Comparison of ENCODE assay signal across 8 mouse cellular contexts in the genomic region with DNA sequence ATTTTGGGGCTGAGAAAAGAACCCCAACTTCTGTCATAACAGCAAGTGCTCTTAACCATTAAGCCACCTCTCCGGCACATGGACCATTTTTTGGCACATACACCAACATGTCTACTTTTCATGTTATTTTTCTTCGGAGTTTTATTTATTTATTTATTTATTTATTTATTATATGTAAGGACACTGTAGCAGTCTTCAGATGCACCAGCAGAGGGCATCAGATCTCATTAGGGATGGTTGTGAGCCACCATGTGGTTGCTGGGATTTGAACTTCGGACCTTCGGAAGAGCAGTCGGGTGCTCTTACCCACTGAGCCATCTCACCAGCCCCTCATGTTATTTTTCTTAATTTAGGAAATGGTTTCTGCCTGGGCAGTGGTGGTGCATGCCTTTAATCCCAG. TPM values are rescaled to one million over a fixed set of nuclear protein-coding genes. Genes with fewer than 3 reads are reported as not detected.
DNase-seq lines count a peak whose midpoint lies in the region; ATAC-seq and TF ChIP-seq lines count a peak whose summit lies in the region.
"Not testable (repeated sequence)": the region's sequence is repeated elsewhere in the genome, so short reads cannot be mapped to it uniquely, and the experiment has no call there.

No protein-coding gene starts in this region.

- TF ChIP-seq POLR2A in small intestine, adult 2 months (IDR thresholded peaks at IDR 0.05; ENCODE audit: low read depth, low read length): not testable (repeated sequence)

- H3K9ac ChIP-seq in liver, postnatal 0 days (replicated peaks): not testable (repeated sequence)

- H3K36me3 ChIP-seq in liver, postnatal 0 days (replicated peaks; ENCODE audit: insufficient read depth, low read length): peaks cover 11% of the 10 kb centered on the region
- peaks cover 14% of the 10 kb centered on the region for H3K36me3 ChIP-seq in small intestine, adult 2 months (ENCODE audit: control insufficient read depth, insufficient read depth, low read length)

- H3K4me2 ChIP-seq in liver, postnatal 0 days (ENCODE audit: low read depth, low read length): not testable (repeated sequence)

- WGBS in liver, postnatal 0 days (ENCODE audit: insufficient replicate concordance): 64% methylated on average over 5 of the region's 5 CpGs
- 63% methylated on average over 5 of the region's 5 CpGs for WGBS in small intestine, adult 2 months

- not testable (repeated sequence) for H3K9me3 ChIP-seq in liver, postnatal 0 days (ENCODE audit: low read length)

- TF ChIP-seq EP300 in liver, postnatal 0 days (IDR thresholded peaks at IDR 0.05; ENCODE audit: low read depth): not testable (repeated sequence)

- DNase-seq in 416B (ENCODE audit: low read depth): peak; percentile 41
- DNase-seq in NIH3T3 (ENCODE audit: low read depth): peak; percentile 64
- DNase-seq in gastrocnemius, adult 2 months; liver, postnatal 0 days: not testable (repeated sequence)
- DNase-seq in induced T-regulatory cell, adult 2 months (ENCODE audit: low read depth): peak; percentile 62
- DNase-seq in kidney, postnatal 36 days: peak; percentile 21 to 50
- DNase-seq in lung, postnatal 36 days: peak; percentile 51

- not testable (repeated sequence) for ATAC-seq in liver, postnatal 0 days

- H3K27ac ChIP-seq in gastrocnemius, adult 2 months; liver, postnatal 0 days (ENCODE audit: low read depth); small intestine, adult 2 months (ENCODE audit: insufficient read depth, low read depth, low read length): not testable (repeated sequence)

- peak; percentile 49 for TF ChIP-seq CTCF in gastrocnemius, adult 2 months (IDR thresholded peaks at IDR 0.05)
- peak; percentile 48 for TF ChIP-seq CTCF in liver, postnatal 0 days (IDR thresholded peaks at IDR 0.05; ENCODE audit: low read depth)
- TF ChIP-seq CTCF in small intestine, adult 2 months (IDR thresholded peaks at IDR 0.05; ENCODE audit: extremely low read depth, insufficient read length, insufficient replicate concordance, low read depth, low read length): peak; percentile 31; the same call in 1 of the 2 replicates

- H3K4me3 ChIP-seq in gastrocnemius, adult 2 months; liver, postnatal 0 days (ENCODE audit: low read depth, low read length); small intestine, adult 2 months (ENCODE audit: low read depth, low read length): not testable (repeated sequence)

- not testable (repeated sequence) for H3K4me1 ChIP-seq in liver, postnatal 0 days (ENCODE audit: insufficient read depth); small intestine, adult 2 months (ENCODE audit: control insufficient read depth, insufficient read depth, insufficient read length, low read length)

- H3K27me3 ChIP-seq in liver, postnatal 0 days (ENCODE audit: insufficient read depth, low read length); small intestine, adult 2 months (ENCODE audit: control insufficient read depth, insufficient read depth, low read length): not testable (repeated sequence)

- intact Hi-C loops in gastrocnemius, adult 2 months (cut with DNase I): not testable (repeated sequence)

RNA-seq across cellular contexts. Expression of a gene that starts 6.0 kb away (rescaled TPM):
- 10 to 100 TPM; 22.6 to 25.5 TPM for total RNA-seq in gastrocnemius, adult 2 months (2021)
- polyA plus RNA-seq in liver, postnatal 0 days (2015; fragmentation: Nextera tagmentation; extraction: Ambion mirVana): 25.4 and 31.4 TPM in 2 replicates
- 49.3 and 67.9 TPM in 2 replicates for polyA plus RNA-seq in small intestine, adult 2 months (2012; rRNA removed)

RNA-seq across cellular contexts. Expression of a gene that starts 7.5 kb away (rescaled TPM):
- 10 to 100 TPM; 41.7 to 44.3 TPM for total RNA-seq in gastrocnemius, adult 2 months (2021)
- 7.5 and 8.1 TPM in 2 replicates for polyA plus RNA-seq in liver, postnatal 0 days (2015; fragmentation: Nextera tagmentation; extraction: Ambion mirVana)
- 39.8 and 73.0 TPM in 2 replicates for polyA plus RNA-seq in small intestine, adult 2 months (2012; rRNA removed)

RNA-seq across cellular contexts. Expression of a gene that starts 25.2 kb away (rescaled TPM):
- 1 to 10 TPM; 7.6 to 9.7 TPM for total RNA-seq in gastrocnemius, adult 2 months (2021)
- polyA plus RNA-seq in liver, postnatal 0 days (2015; fragmentation: Nextera tagmentation; extraction: Ambion mirVana): 11.7 and 13.1 TPM in 2 replicates
- polyA plus RNA-seq in small intestine, adult 2 months (2012; rRNA removed): 10.1 and 16.3 TPM in 2 replicates

RNA-seq across cellular contexts. Expression of a gene that starts 26.3 kb away (rescaled TPM):
- total RNA-seq in gastrocnemius, adult 2 months (2021): 10 to 100 TPM; 18.4 to 18.9 TPM
- polyA plus RNA-seq in liver, postnatal 0 days (2015; fragmentation: Nextera tagmentation; extraction: Ambion mirVana): 35.9 and 38.0 TPM in 2 replicates
- polyA plus RNA-seq in small intestine, adult 2 months (2012; rRNA removed): 52.9 and 91.0 TPM in 2 replicates

RNA-seq across cellular contexts. Expression of a gene that starts 29.0 kb away (rescaled TPM):
- 10 to 100 TPM; 12.8 to 16.1 TPM for total RNA-seq in gastrocnemius, adult 2 months (2021)
- 1.6 and 1.7 TPM in 2 replicates for polyA plus RNA-seq in liver, postnatal 0 days (2015; fragmentation: Nextera tagmentation; extraction: Ambion mirVana)
- 8.1 and 13.2 TPM in 2 replicates for polyA plus RNA-seq in small intestine, adult 2 months (2012; rRNA removed)
